Mouse (Mus musculus) Muller cell, postnatal 12 days (primary cell): ENCODE measurements around the gene Lce1e.
"Not testable (repeated sequence)": the region's sequence is repeated elsewhere in the genome, so short reads cannot be mapped to it uniquely, and the experiment has no call there.

ENCODE experiments used
- DNase-seq: peaks from one replicate; pipeline ENCODE4 v3.0.0-alpha.2; 2015; ENCODE audit errors: inconsistent ontology term

The Lce1e gene

GRCm38 (mm10) chr3:92708974-92709373 is at the start of gene Lce1e:
Gene Lce1e (minus strand): TSS chr3:92709074.
- DNase-seq = no peak

GRCm38 (mm10) chr3:92753197-92753596 is 44.3 kb upstream of the Lce1e start:
- DNase-seq = no peak

- peak; percentile 26 for DNase-seq
Measured at GRCm38 (mm10) chr3:92752238-92752637, 43.4 kb upstream of the Lce1e start, which contains the start of gene Lce1g. Gene Lce1g (minus strand): TSS chr3:92752338.

- DNase-seq = no peak
Measured at GRCm38 (mm10) chr3:92738996-92739395, 30.1 kb upstream of the Lce1e start, which contains the start of gene Gm38119. Gene Gm38119 (minus strand): TSS chr3:92739096.

- no peak for DNase-seq
Measured at GRCm38 (mm10) chr3:92722631-92723030, 13.8 kb upstream of the Lce1e start.

GRCm38 (mm10) chr3:92720250-92720649 is 11.4 kb upstream of the Lce1e start, which contains the start of gene Lce1f:
Gene Lce1f (minus strand): TSS chr3:92720350.
- no peak for DNase-seq

- no peak for DNase-seq
Measured at GRCm38 (mm10) chr3:92715122-92715521, 6.2 kb upstream of the Lce1e start.

- no peak for DNase-seq
Measured at GRCm38 (mm10) chr3:92694613-92695012, 14.3 kb downstream of the Lce1e start.

- peak; percentile 58 for DNase-seq
Measured at GRCm38 (mm10) chr3:92691688-92692087, 17.2 kb downstream of the Lce1e start.

GRCm38 (mm10) chr3:92689154-92689553 is 19.7 kb downstream of the Lce1e start:
- DNase-seq = not testable (repeated sequence)

GRCm38 (mm10) chr3:92687110-92687509 is 21.8 kb downstream of the Lce1e start, which contains the start of gene Lce1d:
Gene Lce1d (minus strand): TSS chr3:92687210.
- DNase-seq = no peak

GRCm38 (mm10) chr3:92678947-92679346 is 29.9 kb downstream of the Lce1e start, which contains the start of gene Lce1c:
Gene Lce1c (plus strand): TSS chr3:92679247.
- no peak for DNase-seq

GRCm38 (mm10) chr3:92670215-92670614 is 38.7 kb downstream of the Lce1e start, which contains the start of gene Lce1a2:
Gene Lce1a2 (minus strand): TSS chr3:92670315.
- no peak for DNase-seq
